Mouse (Mus musculus) G1E-ER4 (cell line): ENCODE results near the gene RPS10-NUDT3. TPM values are rescaled to one million over a fixed set of nuclear protein-coding genes. Genes with fewer than 3 reads are reported as not detected.

Experiments used
- GATA1 ChIP-seq: IDR thresholded peaks from one replicate; pipeline ENCODE4 v1.8.0; 2012; ENCODE audit warnings: low read length, inconsistent platforms
- polyA plus RNA-seq: library from polyadenylated mRNA; stranded (reverse); fragments of >175 nt; gene quantifications from 2 replicates; pipeline ENCODE4 v1.2.3, GENCODE M21; 2012

The RPS10-NUDT3 gene
- polyA plus RNA-seq, 1 experiment: not detected

DNA sequence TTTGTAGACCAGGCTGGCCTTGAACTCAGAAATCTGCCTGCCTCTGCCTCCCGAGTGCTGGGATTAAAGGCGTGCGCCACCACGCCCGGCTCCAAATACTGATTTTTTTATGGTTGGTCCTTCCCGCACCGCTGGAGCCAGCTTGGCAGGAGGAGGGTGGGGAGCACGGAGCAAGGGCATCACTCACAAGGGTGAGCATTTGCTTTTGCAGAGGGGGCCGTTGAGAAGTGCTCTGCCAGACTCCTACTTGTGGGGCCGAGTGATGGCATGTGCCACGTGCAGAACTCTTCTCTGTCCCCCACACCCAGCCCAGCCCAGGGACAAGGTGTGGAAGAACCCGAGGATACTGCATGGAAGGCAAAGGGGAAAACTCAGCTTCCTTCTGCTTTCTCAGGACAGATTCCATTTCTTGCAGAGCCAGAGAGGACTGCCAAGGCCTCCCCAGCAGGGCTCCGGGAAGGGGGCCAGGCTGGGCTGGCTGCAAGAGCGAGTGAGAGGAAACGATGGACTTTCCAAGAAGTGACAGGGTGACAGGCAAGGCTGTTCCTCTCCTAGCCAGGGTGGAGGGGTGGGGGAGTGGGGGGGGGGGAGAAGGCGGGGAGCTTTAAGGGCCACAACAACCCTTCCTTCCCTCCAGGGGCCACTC is 60.4 kb downstream of the RPS10-NUDT3 start:
- TF ChIP-seq GATA1: no peak

DNA sequence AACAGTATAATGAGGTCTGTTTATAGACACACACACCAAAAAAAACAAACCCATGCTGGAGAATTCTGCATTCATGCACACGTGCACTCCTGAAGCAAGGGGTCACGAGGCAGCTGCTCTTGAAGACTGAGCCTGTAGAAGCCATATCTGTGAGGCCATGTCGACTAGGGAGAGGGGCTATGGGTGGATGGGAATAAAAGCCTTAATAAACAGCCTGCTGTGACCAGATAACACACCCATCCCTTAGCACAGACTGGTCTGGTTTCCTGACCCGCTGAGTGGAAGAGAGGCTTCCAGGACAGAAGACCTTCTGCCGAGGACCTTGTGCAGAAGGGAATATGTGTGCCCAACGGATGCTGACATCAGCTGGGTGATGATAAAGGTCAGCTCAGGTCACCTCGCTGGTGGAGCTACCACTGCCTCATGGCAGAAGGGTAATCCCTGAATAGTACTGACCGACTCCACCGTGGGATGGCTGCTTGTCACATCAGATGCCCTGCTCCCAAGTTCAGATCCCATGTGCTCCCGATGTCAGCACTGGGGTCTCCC is 61.2 kb downstream of the RPS10-NUDT3 start:
- TF ChIP-seq GATA1: no peak

DNA sequence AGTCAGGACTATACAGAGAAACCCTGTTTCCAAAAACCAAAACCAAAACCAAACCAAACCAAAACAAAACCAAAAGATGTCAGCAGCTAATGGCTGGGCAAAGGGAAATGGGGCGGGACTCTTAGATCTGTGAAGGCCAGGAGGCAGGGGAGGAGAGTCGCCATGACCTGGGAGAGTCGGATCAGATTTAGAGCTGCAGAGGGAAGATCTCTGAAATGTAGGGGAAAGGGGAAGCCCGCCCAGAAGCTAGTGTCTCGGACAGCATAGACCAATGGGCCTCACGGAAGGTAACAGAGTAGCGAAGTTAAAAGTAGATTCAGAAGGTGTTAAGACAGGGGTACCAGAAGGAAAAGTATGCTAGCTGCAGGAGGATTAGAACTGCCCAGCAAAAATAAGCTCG is 63.7 kb downstream of the RPS10-NUDT3 start:
- no peak for TF ChIP-seq GATA1

- no peak for TF ChIP-seq GATA1
These were observed 66.8 kb downstream of the RPS10-NUDT3 start for GRCm38 (mm10) chr17:27568228-27568627.

DNA sequence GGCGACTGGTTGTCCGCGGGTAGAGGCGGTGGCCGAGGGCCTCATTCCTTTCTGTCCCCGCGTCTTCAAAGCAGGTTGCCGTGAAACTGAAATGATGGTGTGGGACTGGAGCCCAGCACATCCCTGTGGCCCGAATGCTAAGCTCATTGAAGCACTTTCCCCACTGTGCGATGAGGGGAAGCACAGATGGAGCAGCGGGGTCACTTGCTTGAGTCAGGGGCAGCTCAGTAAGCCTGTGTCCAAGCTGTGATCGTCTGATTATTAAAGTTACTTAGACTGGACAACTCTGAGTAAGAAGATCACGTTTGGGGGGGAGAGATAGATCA is 69.1 kb downstream of the RPS10-NUDT3 start:
- TF ChIP-seq GATA1: no peak

DNA sequence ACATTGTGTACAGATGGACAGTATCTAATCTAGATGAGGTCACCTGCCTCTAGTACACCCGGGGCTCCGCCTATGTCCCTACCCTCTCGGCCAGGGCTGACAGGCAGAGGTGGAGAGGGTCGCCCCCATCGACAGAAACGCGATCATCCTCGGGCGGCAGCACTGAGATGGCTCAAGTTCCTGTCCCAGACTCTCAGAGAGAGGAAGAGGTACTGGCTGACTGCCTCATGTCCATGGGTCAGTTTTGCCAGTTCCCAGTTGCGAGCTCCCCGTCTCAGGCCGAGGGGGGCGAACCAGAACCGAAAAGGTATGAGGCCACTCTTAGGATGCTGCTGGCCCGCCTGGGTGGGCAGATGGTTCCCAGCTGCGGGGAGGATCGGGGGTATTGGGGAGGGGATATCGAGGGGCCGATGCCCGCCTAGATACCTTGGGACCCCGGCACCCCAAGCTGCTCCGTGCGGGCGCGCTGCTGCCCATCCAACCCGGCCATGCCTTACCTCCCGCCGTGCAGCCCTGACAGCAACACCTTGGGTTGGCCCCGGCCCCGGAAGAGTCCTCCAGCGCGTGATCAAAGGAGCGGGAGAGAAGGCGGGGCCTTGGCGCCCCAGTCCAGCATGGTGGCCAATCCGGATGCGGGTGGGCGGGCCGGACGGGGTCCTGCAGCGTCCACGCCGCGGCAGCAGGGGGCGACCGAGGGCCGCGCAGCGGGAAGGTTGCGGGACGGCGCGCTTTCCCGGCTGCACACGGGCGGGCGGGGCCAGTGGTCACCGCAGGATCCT is 69.7 kb downstream of the RPS10-NUDT3 start, which contains the start of gene AI413582:
TSS of gene AI413582 (minus strand) at position 594 of the 779 bp plus-strand sequence.
- no peak for TF ChIP-seq GATA1

DNA sequence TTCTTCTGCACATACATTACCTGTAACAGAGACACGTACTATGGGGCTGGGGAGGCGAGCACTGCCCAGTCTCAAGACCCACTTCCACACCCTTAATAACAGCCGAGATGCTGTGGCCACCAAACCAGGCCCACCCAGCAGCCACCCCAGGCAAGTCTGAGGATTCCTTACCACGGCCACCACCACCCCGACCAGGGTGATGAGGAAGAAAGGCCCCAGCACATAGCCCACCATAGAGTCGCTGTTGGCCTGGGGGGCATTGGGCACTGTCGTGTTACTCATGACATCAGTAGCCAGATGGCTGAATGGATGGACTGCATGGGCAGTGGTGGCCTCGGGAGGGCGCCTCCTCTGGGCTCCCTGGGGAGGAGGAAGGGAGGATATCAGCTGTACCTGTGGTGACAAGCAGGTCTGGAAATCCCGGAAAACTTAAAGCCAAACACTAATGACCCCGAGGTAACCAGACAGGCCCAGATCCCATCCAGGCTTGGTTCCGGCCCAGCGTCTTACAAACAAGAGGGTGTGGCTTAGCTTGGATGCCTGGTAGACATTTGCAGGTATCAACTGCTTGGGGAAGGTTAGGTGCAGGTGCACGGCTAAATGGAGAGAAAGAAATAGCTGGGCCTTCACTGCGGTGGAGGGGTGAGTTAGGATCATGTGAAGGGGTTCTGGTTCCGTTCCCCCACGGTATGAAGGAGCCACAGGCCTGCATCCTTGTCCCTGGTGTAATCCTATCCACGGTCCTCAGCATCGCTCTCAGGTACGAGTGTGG is 70.4 kb downstream of the RPS10-NUDT3 start:
- no peak for TF ChIP-seq GATA1

GRCm38 (mm10) chr17:27563771-27564244 is 71.2 kb downstream of the RPS10-NUDT3 start:
- TF ChIP-seq GATA1: no peak

DNA sequence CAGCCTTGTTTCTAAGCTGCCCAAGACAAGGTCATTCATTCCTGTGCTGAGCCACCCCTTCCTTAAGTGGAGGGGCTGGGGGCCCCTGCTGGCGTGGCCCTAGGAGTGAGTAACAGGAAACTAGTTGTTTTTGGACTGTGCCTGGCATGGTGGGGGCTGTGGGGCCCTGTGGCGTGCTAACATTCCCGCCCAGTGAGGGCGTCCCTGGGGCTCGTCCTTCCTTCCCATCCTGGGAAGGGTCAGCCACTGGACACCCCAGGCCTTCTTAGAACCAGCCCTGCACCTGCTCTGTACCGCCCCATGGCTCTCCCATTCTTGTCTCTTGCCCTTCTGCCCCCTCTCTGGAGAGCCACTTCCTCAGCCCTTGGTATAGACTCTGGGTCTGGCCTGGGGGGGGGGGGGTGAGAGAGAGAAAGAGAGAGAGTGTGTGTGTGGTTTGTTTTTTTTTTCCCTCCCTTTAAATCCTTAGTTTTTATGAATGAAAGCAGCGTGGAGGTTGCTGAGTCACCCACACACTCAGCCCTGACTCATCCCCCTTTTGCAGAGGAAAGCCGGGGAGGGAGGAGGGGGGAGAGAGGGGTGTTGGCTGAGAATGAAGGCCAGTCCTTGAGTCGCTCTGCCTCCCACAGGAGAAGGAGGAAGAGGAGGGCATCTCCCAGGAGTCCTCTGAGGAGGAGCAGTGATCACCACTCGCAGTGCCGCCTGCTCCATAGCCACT is 73.1 kb downstream of the RPS10-NUDT3 start:
- TF ChIP-seq GATA1: no peak

DNA sequence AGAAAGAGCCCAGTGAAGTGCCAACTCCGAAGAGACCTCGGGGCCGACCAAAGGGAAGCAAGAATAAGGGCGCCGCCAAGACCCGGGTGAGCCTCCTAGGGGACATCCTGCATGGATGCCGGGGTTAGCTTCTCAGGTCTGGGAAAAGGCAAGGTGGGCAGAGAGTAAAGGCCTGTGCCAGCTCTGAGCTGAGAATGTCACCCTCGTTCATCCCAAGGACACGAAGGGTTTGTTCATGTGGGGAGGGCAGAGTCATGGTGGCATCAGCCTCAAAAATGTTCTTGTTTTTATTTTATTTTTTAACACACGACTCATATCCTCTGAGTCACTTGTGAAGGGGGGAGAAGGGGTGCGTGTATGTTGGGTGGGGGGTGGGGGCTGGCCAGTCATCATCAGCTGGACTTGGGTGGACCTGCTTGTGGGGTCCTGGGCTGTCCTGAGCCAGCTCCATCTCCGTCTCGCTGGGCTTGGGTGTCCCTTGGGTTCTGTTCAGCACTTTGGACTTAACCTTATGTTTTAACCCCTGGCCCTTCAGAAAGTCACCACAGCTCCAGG is 74.0 kb downstream of the RPS10-NUDT3 start:
- no peak for TF ChIP-seq GATA1

DNA sequence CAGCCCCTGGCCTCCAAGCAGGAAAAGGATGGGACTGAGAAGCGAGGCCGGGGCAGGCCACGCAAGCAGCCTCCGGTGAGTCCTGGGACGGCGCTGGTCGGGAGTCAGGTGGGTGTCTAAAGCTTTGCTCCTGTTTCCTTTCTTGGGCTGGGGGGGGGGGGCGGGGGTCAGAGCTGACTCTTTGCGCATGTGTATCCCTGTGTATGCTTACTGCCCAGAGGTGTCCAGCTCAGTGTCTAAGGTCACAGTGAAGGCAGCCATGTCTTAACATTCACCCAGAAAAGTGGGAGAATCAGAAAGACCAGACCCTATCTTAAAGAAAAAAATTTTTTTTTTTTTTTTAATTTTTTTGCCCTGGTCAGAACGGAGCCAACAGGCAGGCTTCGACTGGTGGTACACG is 75.4 kb downstream of the RPS10-NUDT3 start:
- no peak for TF ChIP-seq GATA1

GRCm38 (mm10) chr17:27558845-27559244 is 76.2 kb downstream of the RPS10-NUDT3 start:
- TF ChIP-seq GATA1: no peak

GRCm38 (mm10) chr17:27557927-27558661 is 76.9 kb downstream of the RPS10-NUDT3 start:
- no peak for TF ChIP-seq GATA1
